18 mouse cellular contexts compared by ENCODE assay signal in the genomic region with DNA sequence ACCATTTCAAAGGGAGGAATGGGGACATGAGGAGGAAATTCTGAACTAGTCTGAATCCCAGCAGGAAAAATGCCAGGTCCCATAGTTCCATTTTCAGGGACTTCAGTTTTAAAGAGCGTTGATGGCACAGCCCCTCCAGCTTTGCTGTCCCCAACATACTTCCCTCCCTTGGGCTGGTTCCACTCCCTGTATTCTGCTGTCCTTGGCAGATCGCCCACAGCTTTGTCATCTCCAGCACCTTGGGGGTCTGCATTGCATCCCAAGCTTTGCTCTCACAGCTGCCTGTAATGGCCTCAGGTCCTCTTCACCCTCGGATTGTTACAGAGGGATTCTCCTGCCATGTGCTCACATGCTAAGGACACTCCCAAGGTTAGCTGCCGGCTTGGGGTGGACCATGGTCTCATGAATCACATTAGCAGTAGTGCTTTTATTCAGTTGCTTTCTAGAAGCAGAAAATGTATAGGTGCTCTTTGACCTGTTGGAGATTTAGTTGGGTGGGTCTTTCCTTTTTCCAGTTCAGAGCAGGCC.
DNase-seq lines count a peak whose midpoint lies in the region; TF ChIP-seq lines count a peak whose summit lies in the region.
"Had no signal": no experiment of that assay in that cellular context is flagged by ENCODE, and none has a peak within 500 bp of the region (broad histone marks: within the 10 kb centered on the region; RNA-seq: fewer than 3 reads in every experiment).

No protein-coding gene starts in this region.

- peak; percentile 52 for DNase-seq in adrenal gland, adult 8-10 months
- no peak for DNase-seq in adrenal gland, adult 18-20 months (ENCODE audit: low spot score in 2 of 2)
- peak; percentile 63 for DNase-seq in left cerebral cortex, postnatal 4 days
- no peak for DNase-seq in left cerebral cortex, adult 18-20 months (ENCODE audit: low spot score in 2 of 2)
- DNase-seq in retina, postnatal 1 day: peak; percentile 20
- no peak for DNase-seq in retina, embryonic 14.5 days (ENCODE audit: low spot score)
- peak; percentile 46 for DNase-seq in adrenal gland, postnatal 14 days
- DNase-seq in gastrocnemius, adult 2 months: no peak
- DNase-seq: cerebellum, adult 11-12 months; cerebellum, adult 9-11 months; gastrocnemius, postnatal 36 days; heart, adult 18-20 months; heart, postnatal 10 days had no signal

- intact Hi-C loops in left cerebral cortex, postnatal 4 days (cut with DNase I): no loop called here
- intact Hi-C loops in gastrocnemius, adult 2 months (cut with DNase I): no loop called here

- H3K27ac ChIP-seq in gastrocnemius, adult 2 months: no peak overlapping the region
- H3K27ac ChIP-seq: embryonic facial prominence, embryonic 10.5 days; forebrain, embryonic 10.5 days; heart, embryonic 10.5 days; hindbrain, embryonic 14.5 days had no signal

- TF ChIP-seq CTCF in gastrocnemius, adult 2 months (IDR thresholded peaks at IDR 0.05): no peak

- no peak overlapping the region for H3K4me3 ChIP-seq in gastrocnemius, adult 2 months
- H3K4me3 ChIP-seq: embryonic facial prominence, embryonic 10.5 days; erythroblast, embryonic 14.5 days; forebrain, embryonic 10.5 days; heart, embryonic 10.5 days had no signal

Comparison
In these comparisons a context has a peak if more than half of its experiments do, and no peak if none do; other contexts are left out.
1. DNase-seq: peak in adrenal gland, adult 8-10 months (single experiment), left cerebral cortex, postnatal 4 days (single experiment), retina, postnatal 1 day (single experiment) and adrenal gland, postnatal 14 days (single experiment); none in adrenal gland, adult 18-20 months (0 of 2), left cerebral cortex, adult 18-20 months (0 of 2), retina, embryonic 14.5 days (single experiment) and gastrocnemius, adult 2 months (single experiment).